Mouse (Mus musculus) hindbrain, embryonic 16.5 days (tissue): Measurements from ENCODE around the gene Zdhhc19. TPM values are rescaled to one million over a fixed set of nuclear protein-coding genes. Genes with fewer than 3 reads are reported as not detected.

Experiments
- ATAC-seq: fragments of 200-750 bp; cut with Nextera tagmentation; 2 replicates; pipeline ENCODE4 v1.8.0; 2017; ENCODE audit warnings: moderate TSS enrichment, moderate library complexity
- H3K27ac ChIP-seq: fragments of 300-500 bp; sonication (generic); 2 replicates; pipeline ENCODE4 v1.5.1; 2014; ENCODE audit warnings: low read depth, mild to moderate bottlenecking, control low read depth, low read length, moderate library complexity
- H3K27me3 ChIP-seq: fragments of 300-500 bp; sonication (generic); replicated peaks from 2 replicates; pipeline ENCODE4 v1.6.1; 2014; ENCODE audit warnings: low read length; ENCODE audit not compliant: control insufficient read depth, insufficient read depth
- H3K36me3 ChIP-seq: fragments of 300-500 bp; sonication (generic); 2 replicates; pipeline ENCODE4 v1.6.1; 2014; ENCODE audit warnings: mild to moderate bottlenecking, low read length, moderate library complexity, mixed read lengths; ENCODE audit not compliant: control insufficient read depth, insufficient read depth
- H3K4me1 ChIP-seq: fragments of 300-500 bp; sonication (generic); 2 replicates; pipeline ENCODE4 v1.6.1; 2014; ENCODE audit warnings: low read depth, low read length; ENCODE audit not compliant: control insufficient read depth, insufficient read depth
- H3K4me2 ChIP-seq: fragments of 300-500 bp; sonication (generic); 2 replicates; pipeline ENCODE4 v1.6.1; 2014; ENCODE audit warnings: mild to moderate bottlenecking, low read length, control low read depth, moderate library complexity
- H3K4me3 ChIP-seq: fragments of 300-500 bp; sonication (generic); 2 replicates; pipeline ENCODE4 v1.5.1; 2014; ENCODE audit warnings: mild to moderate bottlenecking, low read length, control low read depth, moderate library complexity
- H3K9ac ChIP-seq: fragments of 300-500 bp; sonication (generic); 2 replicates; pipeline ENCODE4 v1.6.1; 2014; ENCODE audit warnings: low read depth, mild to moderate bottlenecking, control low read depth, low read length, moderate library complexity
- H3K9me3 ChIP-seq: fragments of 300-500 bp; sonication (generic); 2 replicates; pipeline ENCODE4 v1.6.1; 2014; ENCODE audit warnings: mild to moderate bottlenecking, low read length, moderate library complexity; ENCODE audit not compliant: control insufficient read depth
- WGBS: fragments of 180-500 bp; shearing (Covaris S2); extraction: QIAGEN DNeasy Blood & Tissue Kit; methylation state at CpG from one replicate; pipeline ENCODE4 v1.1.7; 2014; 5-methylcytosine and 5-hydroxymethylcytosine counted together
- polyA plus RNA-seq: library from polyadenylated mRNA; unstranded; fragments of >200 nt; fragmentation: Nextera tagmentation; extraction: Ambion mirVana; gene quantifications from 2 replicates; pipeline ENCODE4 v1.2.1, GENCODE M21; 2015

Gene Zdhhc19
- polyA plus RNA-seq, 1 experiment from 2014 or later: not detected

DNA sequence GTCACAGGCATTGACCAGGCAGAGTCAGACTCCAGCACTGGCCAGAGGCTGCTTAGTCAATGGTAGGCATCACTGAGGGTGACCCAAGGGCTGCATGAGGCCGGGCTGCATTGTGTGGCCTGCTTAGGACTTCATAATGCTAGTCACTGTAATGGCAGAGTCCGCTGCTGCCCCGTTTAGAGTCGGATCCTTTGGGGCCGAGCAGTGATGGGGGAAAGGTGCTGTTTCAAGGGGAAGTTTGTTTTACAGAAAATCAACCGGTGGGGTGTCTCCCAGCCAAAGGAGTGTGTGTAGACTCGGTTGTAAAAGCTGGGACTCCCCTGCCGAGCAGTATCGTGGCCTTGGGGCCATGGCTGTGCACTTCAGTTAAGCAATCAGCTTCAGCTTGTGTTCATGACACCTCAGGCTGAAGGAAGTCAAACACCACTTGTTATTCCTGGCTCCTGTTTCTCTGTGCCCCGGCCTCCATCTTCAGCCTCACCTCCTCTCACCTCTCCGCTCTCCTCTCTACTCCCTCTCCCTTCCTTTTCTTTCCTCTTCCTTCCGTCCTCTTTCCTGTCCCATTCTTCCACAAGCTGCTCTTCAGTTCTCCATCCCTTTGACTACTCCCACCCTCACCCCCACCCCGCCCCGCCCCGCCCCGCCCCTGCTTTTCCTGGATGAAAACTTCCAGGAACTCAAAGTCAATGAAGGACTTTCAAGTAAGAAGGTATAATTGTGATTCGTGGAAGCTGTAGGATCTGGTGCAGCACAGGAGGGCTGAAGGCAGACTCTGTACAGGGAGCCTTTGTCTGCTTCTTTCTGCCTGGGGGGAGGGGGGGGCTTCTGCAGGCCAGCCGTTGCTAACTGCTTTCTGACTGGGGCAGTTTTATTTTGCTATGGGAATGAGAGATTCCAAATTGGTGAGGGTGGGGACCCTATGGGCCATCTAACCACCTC is 14.6 kb downstream of the Zdhhc19 start:
- Histone ChIP-seq H3K4me3 (no peak overlapping the region), H3K9ac (no peak overlapping the region), H3K9me3 (no peaks in the 10 kb centered on the region), H3K27ac (no peak overlapping the region), H3K4me1 (peaks cover 12% of the 10 kb centered on the region; the same call in 1 of the 2 replicates), H3K27me3 (no peaks in the 10 kb centered on the region), H3K36me3 (no peaks in the 10 kb centered on the region), H3K4me2 (no peak overlapping the region)
- ATAC-seq: no peak
- WGBS: 72% methylated on average over 18 of the region's 18 CpGs

- H3K4me3 ChIP-seq: no peak overlapping the region
- H3K27ac ChIP-seq: no peak overlapping the region
- ATAC-seq: no peak
- no peak overlapping the region for H3K9ac ChIP-seq
- H3K4me1 ChIP-seq: peaks cover 18% of the 10 kb centered on the region
- WGBS: 79% methylated on average over 3 of the region's 3 CpGs
- no peak overlapping the region for H3K4me2 ChIP-seq
- no peaks in the 10 kb centered on the region for H3K27me3 ChIP-seq
- no peaks in the 10 kb centered on the region for H3K36me3 ChIP-seq
- H3K9me3 ChIP-seq: no peaks in the 10 kb centered on the region
Observed at GRCm38 (mm10) chr16:32511338-32511734, 15.3 kb downstream of the Zdhhc19 start.

GRCm38 (mm10) chr16:32511827-32512490 is 15.9 kb downstream of the Zdhhc19 start:
- 95% methylated on average over 8 of the region's 8 CpGs for WGBS
- Histone ChIP-seq H3K27ac (no peak overlapping the region), H3K9ac (no peak overlapping the region), H3K4me2 (no peak overlapping the region), H3K4me1 (peaks cover 22% of the 10 kb centered on the region), H3K9me3 (no peaks in the 10 kb centered on the region), H3K27me3 (no peaks in the 10 kb centered on the region), H3K36me3 (no peaks in the 10 kb centered on the region), H3K4me3 (no peak overlapping the region)
- no peak for ATAC-seq

GRCm38 (mm10) chr16:32512921-32513320 is 16.9 kb downstream of the Zdhhc19 start:
- Histone ChIP-seq H3K27ac (0 out of 2 replicates have a peak overlapping the region, but pooled peaks have one; percentile 31), H3K9me3 (no peaks in the 10 kb centered on the region), H3K4me2 (no peak overlapping the region), H3K4me3 (no peak overlapping the region), H3K27me3 (no peaks in the 10 kb centered on the region), H3K9ac (no peak overlapping the region), H3K36me3 (no peaks in the 10 kb centered on the region), H3K4me1 (peaks cover 22% of the 10 kb centered on the region)
- WGBS: 85% methylated on average over 3 of the region's 3 CpGs
- ATAC-seq: no peak

DNA sequence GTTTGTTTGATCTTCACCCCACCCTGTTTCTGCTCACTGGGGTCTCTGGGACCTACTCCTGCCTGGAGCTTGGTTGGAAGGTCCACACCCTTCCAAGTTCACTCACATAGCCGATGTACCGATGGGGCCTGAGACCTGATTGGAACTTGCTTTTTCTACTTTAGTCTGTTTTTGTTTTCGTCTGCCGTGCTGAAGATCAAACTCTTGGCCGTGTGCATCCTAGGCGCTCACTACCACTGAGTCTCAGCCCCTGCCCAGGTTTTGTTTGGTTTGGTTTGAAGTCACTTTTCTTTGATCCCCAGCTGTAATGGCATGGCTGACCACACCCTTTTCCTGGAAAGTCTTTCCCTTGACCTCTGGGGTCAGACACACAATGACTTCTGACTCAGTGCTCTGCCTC is 17.3 kb downstream of the Zdhhc19 start:
- H3K27me3 ChIP-seq: no peaks in the 10 kb centered on the region
- peaks cover 22% of the 10 kb centered on the region for H3K4me1 ChIP-seq
- no peak overlapping the region for H3K9ac ChIP-seq
- no peaks in the 10 kb centered on the region for H3K36me3 ChIP-seq
- WGBS: 85% methylated on average over 6 of the region's 6 CpGs
- H3K9me3 ChIP-seq: no peaks in the 10 kb centered on the region
- no peak for ATAC-seq
- H3K4me2 ChIP-seq: no peak overlapping the region
- H3K27ac ChIP-seq: 0 out of 2 replicates have a peak overlapping the region, but pooled peaks have one; percentile 31
- H3K4me3 ChIP-seq: no peak overlapping the region

DNA sequence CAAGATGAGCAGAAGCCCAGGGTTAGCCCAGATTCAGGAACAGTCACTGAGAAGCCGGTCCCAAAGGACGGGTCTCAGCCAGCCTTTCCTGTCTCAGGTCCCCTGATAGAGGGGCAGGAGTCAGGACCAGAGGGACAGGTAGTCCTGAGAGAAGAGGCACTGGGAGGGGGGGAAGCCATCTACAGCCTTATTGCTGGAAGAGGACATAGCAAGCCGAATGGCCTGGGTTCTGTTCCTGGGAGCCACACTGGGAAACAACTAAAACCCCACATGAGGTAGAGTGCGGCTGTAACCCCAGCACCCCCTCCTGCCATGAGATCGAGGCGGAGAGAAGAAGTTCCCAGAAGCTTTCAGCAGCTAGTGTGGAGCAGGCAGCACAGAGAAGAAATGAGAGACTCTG is 17.9 kb downstream of the Zdhhc19 start:
- no peak overlapping the region for H3K27ac ChIP-seq
- WGBS: 97% methylated on average over 6 of the region's 6 CpGs
- ATAC-seq: no peak

DNA sequence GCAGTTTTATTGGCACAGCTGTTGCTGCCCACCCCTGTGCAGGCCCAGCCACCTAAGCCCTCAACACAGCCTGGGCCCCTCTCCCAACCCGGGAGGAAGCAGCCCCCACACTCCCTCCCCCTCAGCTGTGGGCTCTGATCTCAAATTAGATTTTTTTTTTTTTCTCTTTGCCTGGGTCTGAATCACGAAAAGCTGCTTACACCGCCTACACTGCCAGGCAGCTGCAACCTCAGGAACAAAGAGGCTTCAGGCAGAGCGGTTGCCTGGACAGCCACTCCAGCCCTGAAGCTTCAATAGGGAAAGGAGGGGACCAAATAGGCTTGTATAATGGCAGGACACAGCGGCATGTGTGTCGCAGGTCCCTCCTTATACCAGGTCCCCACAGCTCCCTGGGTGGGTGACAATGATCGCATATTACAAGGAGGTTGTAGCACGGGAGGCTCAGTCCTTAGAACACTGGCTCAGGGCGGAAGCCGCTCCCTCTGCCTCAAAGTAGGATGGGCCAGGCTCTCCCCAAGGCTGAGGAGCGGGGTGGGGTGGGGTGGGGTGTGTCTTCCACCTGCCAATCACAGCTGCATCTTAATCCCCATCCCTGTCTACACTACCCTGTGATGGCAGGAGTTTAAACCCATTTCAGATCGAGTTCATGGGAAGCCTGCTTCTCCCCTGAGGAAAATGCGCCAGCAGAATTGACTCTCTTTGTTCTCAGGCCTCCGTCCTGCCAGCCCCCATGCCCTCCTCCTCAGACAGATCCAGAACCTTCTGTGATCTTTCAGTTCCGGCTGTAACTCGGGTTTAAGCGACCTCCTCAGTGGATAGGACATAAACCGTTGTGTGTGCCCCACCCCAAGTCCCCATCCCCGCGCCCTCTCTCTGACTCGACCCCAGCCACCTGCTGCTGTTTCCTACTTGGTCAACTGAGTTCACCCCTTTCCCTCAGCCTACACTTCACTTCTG is 20.2 kb downstream of the Zdhhc19 start:
- Histone ChIP-seq H3K36me3 (no peaks in the 10 kb centered on the region), H3K27ac (peak overlapping the region; percentile 89), H3K4me1 (peaks cover 10% of the 10 kb centered on the region), H3K27me3 (no peaks in the 10 kb centered on the region), H3K4me2 (peak overlapping the region; percentile 45), H3K4me3 (peak overlapping the region; percentile 4; the same call in 1 of the 2 replicates), H3K9ac (peak overlapping the region; percentile 57), H3K9me3 (no peaks in the 10 kb centered on the region)
- WGBS: 8% methylated on average over 21 of the region's 21 CpGs
- ATAC-seq: peak; percentile 92

More for the DNA sequence above, 17.9 kb downstream of the Zdhhc19 start:
- no peaks in the 10 kb centered on the region for H3K9me3 ChIP-seq
- H3K36me3 ChIP-seq: no peaks in the 10 kb centered on the region
- H3K9ac ChIP-seq: no peak overlapping the region
- H3K27me3 ChIP-seq: no peaks in the 10 kb centered on the region
- H3K4me2 ChIP-seq: no peak overlapping the region
- H3K4me1 ChIP-seq: peaks cover 22% of the 10 kb centered on the region
- H3K4me3 ChIP-seq: no peak overlapping the region

GRCm38 (mm10) chr16:32517785-32518481 is 21.9 kb downstream of the Zdhhc19 start:
- no peak for ATAC-seq
- peaks cover 10% of the 10 kb centered on the region for H3K4me1 ChIP-seq
- H3K9ac ChIP-seq: no peak overlapping the region
- H3K4me2 ChIP-seq: no peak overlapping the region
- H3K36me3 ChIP-seq: no peaks in the 10 kb centered on the region
- no peaks in the 10 kb centered on the region for H3K27me3 ChIP-seq
- H3K9me3 ChIP-seq: no peaks in the 10 kb centered on the region
- 86% methylated on average over 12 of the region's 12 CpGs for WGBS
- no peak overlapping the region for H3K27ac ChIP-seq
- H3K4me3 ChIP-seq: no peak overlapping the region
